Mouse (Mus musculus): ENCODE data around the gene Mucl3.

- TF ChIP-seq POLR2A (IDR thresholded peaks at IDR 0.05; ENCODE audit: low read depth, low read length) (no peak), CTCF (IDR thresholded peaks at IDR 0.05; ENCODE audit: extremely low read depth, insufficient read depth, insufficient read length, insufficient replicate concordance) (no peak)
These were observed 26.2 kb upstream of the Mucl3 start for GRCm38 (mm10) chr17:35669731-35670130.
